In genomic region chr3:144872012-144872411, GRCm38 (mm10) we compare ENCODE assay signal across 16 mouse cellular contexts. TPM values are rescaled to one million over a fixed set of nuclear protein-coding genes. Genes with fewer than 3 reads are reported as not detected.
"Had no signal": no experiment of that assay in that cellular context is flagged by ENCODE, and none has a peak within 500 bp of the region (broad histone marks: within the 10 kb centered on the region; RNA-seq: fewer than 3 reads in every experiment).

No protein-coding gene starts in this region.

RNA-seq across cellular contexts. Expression of gene Clca3b, which starts 22.9 kb away (rescaled TPM):
- polyA plus RNA-seq: heart, embryonic 11.5 days; heart, embryonic 13.5 days; heart, embryonic 15.5 days; heart, postnatal 0 days; hindbrain, embryonic 12.5 days; hindbrain, embryonic 14.5 days; hindbrain, embryonic 16.5 days; inflammation-experienced regulatory T-cells, adult 6 months; limb, embryonic 10.5 days; limb, embryonic 12.5 days; limb, embryonic 14.5 days; liver, embryonic 11.5 days; liver, embryonic 13.5 days; liver, embryonic 15.5 days; liver, postnatal 0 days had no signal

RNA-seq across cellular contexts. Expression of gene Clca3a2, which starts 52.7 kb away (rescaled TPM):
- polyA plus RNA-seq: hindbrain, embryonic 14.5 days; hindbrain, embryonic 16.5 days; inflammation-experienced regulatory T-cells, adult 6 months; kidney, embryonic 14.5 days; limb, embryonic 10.5 days; limb, embryonic 12.5 days; liver, embryonic 13.5 days; liver, embryonic 15.5 days; liver, postnatal 0 days had no signal
